Mouse (Mus musculus) intestine, embryonic 14.5 days (tissue): ENCODE measurements around the gene Thbs4. TPM values are rescaled to one million over a fixed set of nuclear protein-coding genes. Genes with fewer than 3 reads are reported as not detected.

Experiments used
- ATAC-seq: fragments of 200-750 bp; cut with Nextera tagmentation; replicated peaks from 2 replicates; pipeline ENCODE4 v1.8.0; 2017; ENCODE audit warnings: low read depth, moderate number of reproducible peaks, moderate TSS enrichment, moderate library complexity; ENCODE audit not compliant: low FRiP score, low TSS enrichment
- DNase-seq: peaks from one replicate; pipeline ENCODE4 v3.0.0-alpha.2; 2018; ENCODE audit warnings: low spot score
- H3K27ac ChIP-seq: fragments of 300-500 bp; sonication (generic); 2 replicates; pipeline ENCODE4 v1.5.1; 2014; ENCODE audit warnings: low read depth, mild to moderate bottlenecking, control low read depth
- H3K27me3 ChIP-seq: fragments of 300-500 bp; sonication (generic); replicated peaks from 2 replicates; pipeline ENCODE4 v1.6.1; 2014; ENCODE audit warnings: low read length, control low read depth; ENCODE audit not compliant: control insufficient read depth, insufficient read depth
- H3K36me3 ChIP-seq: fragments of 300-500 bp; sonication (generic); 2 replicates; pipeline ENCODE4 v1.6.1; 2014; ENCODE audit warnings: low read length, control low read depth; ENCODE audit not compliant: control insufficient read depth, insufficient read depth
- H3K4me1 ChIP-seq: fragments of 300-500 bp; sonication (generic); replicated peaks from 2 replicates; pipeline ENCODE4 v1.6.1; 2014; ENCODE audit warnings: low read length, control low read depth, mixed read lengths; ENCODE audit not compliant: control insufficient read depth, insufficient read depth
- H3K4me2 ChIP-seq: fragments of 300-500 bp; sonication (generic); 2 replicates; pipeline ENCODE4 v1.6.1; 2014; ENCODE audit warnings: low read length
- H3K4me3 ChIP-seq: fragments of 300-500 bp; sonication (generic); 2 replicates; pipeline ENCODE4 v1.5.1; 2014; ENCODE audit warnings: low read depth, low read length, control low read depth, mixed read lengths
- H3K9ac ChIP-seq: fragments of 300-500 bp; sonication (generic); 2 replicates; pipeline ENCODE4 v1.6.1; 2014; ENCODE audit warnings: mild to moderate bottlenecking, low read length
- H3K9me3 ChIP-seq: fragments of 300-500 bp; sonication (generic); 2 replicates; pipeline ENCODE4 v1.6.1; 2016; ENCODE audit warnings: low read length, control low read depth; ENCODE audit not compliant: control insufficient read depth
- WGBS: fragments of 180-500 bp; shearing (Covaris S2); extraction: QIAGEN DNeasy Blood & Tissue Kit; methylation state at CpG from one replicate; pipeline ENCODE4 v1.1.7; 2014; 5-methylcytosine and 5-hydroxymethylcytosine counted together
- polyA plus RNA-seq: library from polyadenylated mRNA; unstranded; fragments of >200 nt; fragmentation: Nextera tagmentation; extraction: Ambion mirVana; gene quantifications from 2 replicates; pipeline ENCODE4 v1.2.1, GENCODE M21; 2014

Thbs4 gene
- polyA plus RNA-seq, 1 experiment from 2014 or later, result 30.2 TPM

DNA sequence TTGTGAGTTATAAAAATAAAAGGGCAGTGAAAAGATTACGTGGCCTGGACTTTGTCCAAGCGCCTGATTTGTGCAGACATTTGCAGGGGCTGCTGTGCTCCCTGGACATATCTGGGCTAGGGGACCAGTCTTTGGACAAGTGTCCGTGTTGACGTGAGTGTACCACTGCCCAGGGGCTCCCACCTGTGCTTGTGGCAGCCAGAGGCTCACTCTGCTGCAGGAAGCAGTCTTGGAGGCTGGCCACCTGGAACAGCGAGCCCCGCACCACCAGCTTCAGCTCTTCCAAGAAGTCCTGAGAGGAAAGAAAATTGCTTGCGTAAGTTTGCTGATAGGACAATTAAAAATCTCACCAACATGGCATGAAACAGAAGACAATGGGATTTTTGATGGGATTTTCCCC lies 18.7 kb downstream of the Thbs4 start:
- Histone ChIP-seq H3K4me1 (peaks cover 14% of the 10 kb centered on the region), H3K4me2 (no peak overlapping the region), H3K27ac (no peak overlapping the region), H3K9me3 (no peaks in the 10 kb centered on the region), H3K9ac (no peak overlapping the region), H3K4me3 (no peak overlapping the region), H3K36me3 (no peaks in the 10 kb centered on the region), H3K27me3 (no peaks in the 10 kb centered on the region)
- DNase-seq (no peak), ATAC-seq (no peak)
- WGBS, result 85% methylated on average over 7 of the region's 7 CpGs

DNA sequence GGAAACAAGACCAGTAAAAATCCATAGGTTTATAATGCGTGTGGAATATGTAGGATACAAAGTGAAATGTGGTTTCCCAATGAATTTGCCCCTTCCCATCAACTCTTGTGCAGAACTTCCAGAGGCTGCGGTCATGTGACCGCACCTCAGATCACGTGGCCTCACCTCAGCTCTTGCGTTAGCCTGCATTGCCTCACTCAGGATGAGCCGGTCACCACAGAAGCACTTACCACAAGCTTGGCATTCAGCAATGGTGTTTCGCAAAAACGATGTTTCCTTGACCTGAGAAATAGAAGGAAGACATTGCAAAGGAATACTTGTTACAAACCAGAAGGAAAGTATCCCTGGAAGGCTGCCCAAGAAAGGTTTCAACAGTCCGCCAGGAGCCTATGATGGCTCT lies 19.7 kb downstream of the Thbs4 start:
- 87% methylated on average over 9 of the region's 9 CpGs for WGBS
- H3K27ac ChIP-seq, result no peak overlapping the region

DNA sequence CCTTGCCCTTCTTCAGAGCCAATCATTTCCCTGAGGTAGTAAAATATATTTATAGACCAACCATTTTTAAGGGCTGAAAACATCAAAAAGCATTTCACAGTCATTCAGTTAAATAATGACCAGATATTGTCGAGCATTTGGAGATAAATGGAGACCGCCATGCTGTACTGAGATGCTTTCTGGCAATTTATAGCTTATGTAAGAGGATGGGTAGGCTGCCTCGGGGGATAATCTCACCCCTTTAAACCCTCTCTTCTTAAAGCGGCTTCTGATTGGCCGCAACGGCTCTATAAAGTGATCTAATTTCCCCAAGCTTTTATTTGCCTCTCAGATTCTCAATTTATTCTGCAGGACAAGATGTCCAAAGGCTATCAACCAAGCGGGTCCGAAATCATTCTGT lies 22.1 kb downstream of the Thbs4 start:
- Histone ChIP-seq H3K4me1 (no peaks in the 10 kb centered on the region), H3K27me3 (no peaks in the 10 kb centered on the region), H3K4me2 (no peak overlapping the region), H3K27ac (no peak overlapping the region), H3K4me3 (no peak overlapping the region), H3K36me3 (no peaks in the 10 kb centered on the region), H3K9ac (no peak overlapping the region), H3K9me3 (no peaks in the 10 kb centered on the region)
- DNase-seq (no peak), ATAC-seq (no peak)
- 74% methylated on average over 8 of the region's 8 CpGs for WGBS

More for the DNA sequence above, 19.7 kb downstream of the Thbs4 start:
- Histone ChIP-seq H3K4me3 (no peak overlapping the region), H3K9ac (no peak overlapping the region), H3K36me3 (no peaks in the 10 kb centered on the region), H3K4me2 (no peak overlapping the region), H3K9me3 (no peaks in the 10 kb centered on the region), H3K4me1 (peaks cover 4% of the 10 kb centered on the region; the same call in 1 of the 2 replicates), H3K27me3 (no peaks in the 10 kb centered on the region)
- DNase-seq (no peak), ATAC-seq (no peak)

DNA sequence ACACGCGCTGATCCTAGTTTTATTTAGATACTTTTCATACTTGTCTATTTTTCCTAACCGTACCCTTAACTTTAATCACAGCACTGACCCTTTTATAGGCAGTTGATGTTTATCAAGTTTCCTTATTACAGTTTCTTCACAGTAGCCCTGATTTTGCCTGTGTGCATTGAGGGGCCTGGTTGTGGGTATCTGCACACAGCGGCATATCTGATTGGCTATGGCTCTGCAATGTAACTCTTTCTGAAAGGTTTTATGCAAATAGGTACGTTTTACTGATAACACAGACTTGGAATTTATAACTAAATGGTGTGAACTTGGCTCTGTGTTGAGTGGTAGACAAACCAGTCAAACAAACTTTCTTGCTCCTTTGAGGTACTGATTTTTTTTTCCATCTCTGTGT lies 23.1 kb downstream of the Thbs4 start:
- no peak overlapping the region for H3K9ac ChIP-seq
- DNase-seq (no peak), ATAC-seq (no peak)
- no peaks in the 10 kb centered on the region for H3K27me3 ChIP-seq
- no peak overlapping the region for H3K4me3 ChIP-seq
- 88% methylated on average over 5 of the region's 5 CpGs for WGBS
- H3K4me1 ChIP-seq, result no peaks in the 10 kb centered on the region
- H3K27ac ChIP-seq, result no peak overlapping the region
- no peaks in the 10 kb centered on the region for H3K9me3 ChIP-seq
- H3K36me3 ChIP-seq, result no peaks in the 10 kb centered on the region
- H3K4me2 ChIP-seq, result no peak overlapping the region

DNA sequence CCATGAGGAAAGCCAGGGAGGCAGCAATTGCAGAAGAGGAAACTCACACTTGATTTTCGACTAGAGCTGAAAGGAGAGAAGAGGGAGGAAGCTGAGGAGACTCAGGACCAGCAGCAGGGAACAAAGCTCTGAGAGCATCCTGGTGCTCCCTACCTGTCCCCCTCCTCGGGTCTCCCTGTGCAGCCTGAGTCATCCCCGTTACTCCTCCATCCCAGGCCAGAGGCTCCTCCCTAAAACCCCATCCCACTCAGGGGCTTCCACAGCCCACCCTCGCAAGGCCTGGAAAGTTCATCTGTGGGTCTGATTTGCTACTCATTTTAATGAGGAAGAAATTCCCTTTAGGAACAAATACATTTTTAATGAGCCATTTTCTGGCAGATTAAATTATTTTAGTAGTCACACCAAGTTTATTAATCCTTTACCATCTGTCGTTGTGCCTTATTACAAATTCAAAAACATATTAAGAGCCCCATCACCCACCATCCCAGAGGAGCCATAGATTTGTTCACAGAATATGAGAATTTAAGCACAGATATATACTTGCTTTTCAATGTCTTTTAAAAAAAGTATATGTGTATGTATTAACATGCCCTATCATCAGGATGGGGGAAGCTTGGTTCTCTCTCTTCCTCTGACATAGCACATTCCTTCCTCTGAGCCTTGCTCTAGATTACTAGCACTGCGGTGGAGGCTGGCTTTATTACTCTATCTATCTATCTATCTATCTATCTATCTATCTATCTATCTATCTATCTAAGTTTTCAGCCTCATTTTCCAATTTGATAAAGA lies 29.0 kb downstream of the Thbs4 start:
- ATAC-seq (no peak), DNase-seq (no peak)
- H3K36me3 ChIP-seq, result 0 out of 2 replicates have a peak, but pooled peaks cover 4% of the 10 kb centered on the region
- H3K27me3 ChIP-seq, result no peaks in the 10 kb centered on the region
- 74% methylated on average over 6 of the region's 6 CpGs for WGBS
- H3K9me3 ChIP-seq, result no peaks in the 10 kb centered on the region
- H3K9ac ChIP-seq, result no peak overlapping the region
- no peaks in the 10 kb centered on the region for H3K4me1 ChIP-seq
- no peak overlapping the region for H3K4me2 ChIP-seq
- H3K27ac ChIP-seq, result no peak overlapping the region
- no peak overlapping the region for H3K4me3 ChIP-seq

DNA sequence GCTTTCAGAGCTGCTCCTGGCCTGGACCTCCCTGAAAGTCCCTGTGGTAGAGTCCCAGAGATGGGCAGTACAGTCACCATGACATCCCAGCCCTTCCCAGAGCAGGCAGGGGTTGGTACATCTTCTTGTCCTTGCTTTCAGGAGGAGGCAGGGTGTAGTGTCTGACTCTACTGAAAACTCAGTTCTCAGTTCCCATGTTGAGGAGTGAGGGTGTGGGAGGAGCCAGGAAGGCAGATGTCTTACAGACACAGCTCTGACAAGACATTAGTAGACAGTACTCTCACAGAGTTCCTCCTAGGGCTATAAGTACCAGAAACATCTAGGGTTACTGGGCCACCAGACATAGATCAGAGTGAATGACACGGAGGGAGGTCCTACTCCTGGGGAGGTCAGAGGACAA lies 32.3 kb downstream of the Thbs4 start:
- Histone ChIP-seq H3K9me3 (no peaks in the 10 kb centered on the region), H3K4me3 (no peak overlapping the region), H3K4me2 (no peak overlapping the region), H3K4me1 (no peaks in the 10 kb centered on the region), H3K36me3 (peaks cover 6% of the 10 kb centered on the region; the same call in 1 of the 2 replicates), H3K27me3 (no peaks in the 10 kb centered on the region), H3K9ac (no peak overlapping the region), H3K27ac (no peak overlapping the region)
- DNase-seq, result no peak
- WGBS, result 44% methylated on average over 1 of the region's 1 CpGs
- no peak for ATAC-seq

DNA sequence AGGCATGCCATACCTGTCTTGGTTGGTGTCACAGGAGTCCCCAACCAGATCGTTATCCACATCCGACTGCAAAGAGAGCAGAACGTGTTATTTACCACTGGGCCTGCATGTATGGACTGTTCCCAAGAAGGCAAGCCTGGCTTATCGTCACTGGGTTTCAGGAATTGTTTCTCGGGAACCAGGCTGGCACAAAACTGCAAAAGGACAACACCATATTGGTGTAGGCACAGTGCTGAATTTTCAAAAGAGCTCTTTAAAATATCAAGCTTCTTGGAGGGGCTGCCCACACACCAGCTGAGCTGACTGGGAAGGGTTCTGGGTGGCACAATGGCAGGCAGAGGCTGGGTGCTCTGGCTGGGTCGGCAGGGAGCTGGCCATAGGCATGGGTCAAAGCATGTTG lies 34.1 kb downstream of the Thbs4 start:
- H3K9ac ChIP-seq, result no peak overlapping the region
- no peak overlapping the region for H3K27ac ChIP-seq
- H3K4me2 ChIP-seq, result no peak overlapping the region
- no peaks in the 10 kb centered on the region for H3K9me3 ChIP-seq
- no peaks in the 10 kb centered on the region for H3K27me3 ChIP-seq
- no peak for ATAC-seq
- no peaks in the 10 kb centered on the region for H3K4me1 ChIP-seq
- H3K4me3 ChIP-seq, result no peak overlapping the region
- peaks cover 6% of the 10 kb centered on the region; the same call in 1 of the 2 replicates for H3K36me3 ChIP-seq
- 91% methylated on average over 6 of the region's 6 CpGs for WGBS
- no peak for DNase-seq

DNA sequence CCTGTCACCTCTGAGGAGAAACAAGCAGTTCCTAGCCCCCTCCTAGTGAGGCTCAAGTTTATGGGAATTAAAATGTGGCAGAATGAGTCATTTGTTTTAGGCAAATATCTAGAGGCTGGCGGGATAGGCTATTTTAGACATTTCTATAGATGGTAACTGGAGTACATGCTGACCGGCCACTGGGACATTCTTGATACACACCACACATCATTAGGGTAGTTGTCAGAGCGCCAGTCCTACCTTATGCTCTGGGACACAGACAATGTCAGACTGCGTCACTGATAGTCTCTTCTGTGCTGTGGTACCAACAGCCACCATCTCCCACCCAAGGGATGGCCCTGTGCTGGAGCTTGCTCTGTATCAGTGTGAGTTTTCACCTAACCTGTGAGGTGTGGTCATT lies 35.5 kb downstream of the Thbs4 start:
- no peaks in the 10 kb centered on the region for H3K9me3 ChIP-seq
- 94% methylated on average over 4 of the region's 4 CpGs for WGBS
- DNase-seq, result no peak
- H3K4me1 ChIP-seq, result no peaks in the 10 kb centered on the region
- no peak overlapping the region for H3K4me3 ChIP-seq
- no peaks in the 10 kb centered on the region for H3K27me3 ChIP-seq
- H3K27ac ChIP-seq, result no peak overlapping the region
- H3K9ac ChIP-seq, result no peak overlapping the region
- H3K36me3 ChIP-seq, result peaks cover 6% of the 10 kb centered on the region; the same call in 1 of the 2 replicates
- H3K4me2 ChIP-seq, result no peak overlapping the region
- ATAC-seq, result no peak

DNA sequence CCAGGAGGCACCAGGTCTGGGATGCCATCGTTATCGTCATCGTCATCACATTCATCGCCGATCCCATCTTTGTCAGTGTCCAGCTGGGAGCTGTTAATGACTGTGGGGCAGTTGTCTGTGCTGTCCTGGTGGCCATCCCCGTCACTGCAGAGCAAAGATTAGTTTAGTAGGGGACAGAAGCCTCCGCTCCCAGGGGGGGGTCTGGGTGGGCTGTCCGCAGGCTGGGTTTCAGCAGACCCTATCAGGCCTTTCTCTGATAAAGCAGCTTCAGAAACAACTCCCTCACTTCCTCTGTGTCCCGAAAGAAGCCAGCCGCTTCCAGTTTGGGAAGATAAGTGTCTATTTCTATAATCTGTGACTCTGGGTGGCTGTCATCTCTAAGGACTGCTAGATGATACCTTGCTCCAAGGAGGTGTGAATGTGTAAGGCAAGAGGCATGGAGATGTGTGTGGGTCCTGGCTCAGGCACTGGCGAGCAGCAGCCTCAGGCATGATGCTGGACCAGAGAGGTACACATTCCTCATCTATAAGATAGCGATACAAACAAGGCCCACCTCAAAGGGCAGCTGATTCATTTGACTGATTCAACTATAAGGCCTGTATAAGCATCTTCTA lies 36.5 kb downstream of the Thbs4 start:
- WGBS, result 77% methylated on average over 11 of the region's 12 CpGs
- Histone ChIP-seq H3K36me3 (peaks cover 6% of the 10 kb centered on the region; the same call in 1 of the 2 replicates), H3K27ac (no peak overlapping the region), H3K9ac (no peak overlapping the region), H3K4me2 (no peak overlapping the region), H3K9me3 (no peaks in the 10 kb centered on the region), H3K4me3 (no peak overlapping the region), H3K4me1 (no peaks in the 10 kb centered on the region), H3K27me3 (no peaks in the 10 kb centered on the region)
- DNase-seq, result no peak
- no peak for ATAC-seq
